Mouse (Mus musculus): ENCODE data around the gene Hmgb1.

GRCm38 (mm10) chr5:148999802-149000201 is 184.5 kb downstream of the Hmgb1 start:
- TF ChIP-seq CTCF (IDR thresholded peaks at IDR 0.05; ENCODE audit: borderline replicate concordance, extremely low read depth, insufficient read depth, insufficient read length) (no peak), POLR2A (IDR thresholded peaks at IDR 0.05; ENCODE audit: borderline replicate concordance, extremely low read depth, insufficient read depth, insufficient read length, poor library complexity, severe bottlenecking) (no peak)
